Mouse (Mus musculus): ENCODE data around the gene Vmn1r125.
"Not testable (repeated sequence)": the region's sequence is repeated elsewhere in the genome, so short reads cannot be mapped to it uniquely, and the experiment has no call there.

The Vmn1r125 gene

DNA sequence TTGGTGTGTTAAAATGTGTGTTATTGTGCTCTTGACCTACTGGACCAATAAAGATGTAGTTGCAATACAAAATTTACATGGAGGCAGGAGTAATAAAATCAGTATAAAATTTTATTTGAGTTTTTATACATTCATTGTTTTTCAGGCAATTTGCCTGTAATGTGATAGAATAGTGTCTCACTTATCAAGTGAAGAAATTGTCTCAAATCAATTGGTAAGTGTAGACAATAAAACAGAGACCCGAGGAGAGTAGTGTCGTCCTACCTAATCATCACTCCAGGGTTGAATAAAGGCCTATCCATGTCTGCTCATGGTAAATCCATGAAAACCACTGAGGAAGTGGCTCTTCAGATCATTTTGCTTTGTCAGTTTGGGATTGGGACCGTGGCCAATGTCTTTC is at the start of gene Vmn1r125:
Gene Vmn1r125, plus strand, starts transcription at position 301 of the 400 bp plus-strand sequence.
- not testable (repeated sequence) for DNase-seq (ENCODE audit: low read depth, low spot score)

GRCm38 (mm10) chr7:21260517-21260916 is 11.5 kb upstream of the Vmn1r125 start, which contains the start of gene Vmn1r124:
Gene Vmn1r124, minus strand, starts transcription at chr7:21260617.
- DNase-seq (ENCODE audit: low read depth, low spot score): not testable (repeated sequence)

DNA sequence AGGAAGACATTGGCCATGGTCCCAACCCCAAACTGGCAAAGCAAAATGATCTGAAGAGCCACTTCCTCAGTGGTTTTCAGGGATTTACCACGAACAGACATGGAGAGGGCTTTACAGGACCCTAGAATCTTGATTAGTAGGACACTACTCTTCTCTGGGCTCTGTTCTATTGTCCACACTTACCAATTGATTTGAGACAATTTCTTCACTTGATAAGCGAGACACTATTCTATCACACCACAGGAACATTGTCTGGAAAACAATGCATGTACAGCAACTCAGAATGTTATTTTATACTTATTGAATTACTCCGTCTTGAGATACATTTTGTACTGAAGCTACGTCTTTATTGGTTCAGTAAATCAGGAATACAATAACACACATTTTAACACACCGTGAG is 29.4 kb downstream of the Vmn1r125 start, which contains the start of gene Vmn1r126:
Gene Vmn1r126, minus strand, starts transcription at position 101 of the 400 bp plus-strand sequence.
- DNase-seq (ENCODE audit: low read depth, low spot score): not testable (repeated sequence)

GRCm38 (mm10) chr7:21319761-21320160 is 47.8 kb downstream of the Vmn1r125 start, which contains the start of gene Vmn1r127:
Gene Vmn1r127, minus strand, starts transcription at chr7:21319861.
- not testable (repeated sequence) for DNase-seq (ENCODE audit: low read depth, low spot score)

Data from retina, adult 2 months (tissue).